Mouse (Mus musculus): ENCODE data around the gene Neu3.

Gene Neu3

DNA sequence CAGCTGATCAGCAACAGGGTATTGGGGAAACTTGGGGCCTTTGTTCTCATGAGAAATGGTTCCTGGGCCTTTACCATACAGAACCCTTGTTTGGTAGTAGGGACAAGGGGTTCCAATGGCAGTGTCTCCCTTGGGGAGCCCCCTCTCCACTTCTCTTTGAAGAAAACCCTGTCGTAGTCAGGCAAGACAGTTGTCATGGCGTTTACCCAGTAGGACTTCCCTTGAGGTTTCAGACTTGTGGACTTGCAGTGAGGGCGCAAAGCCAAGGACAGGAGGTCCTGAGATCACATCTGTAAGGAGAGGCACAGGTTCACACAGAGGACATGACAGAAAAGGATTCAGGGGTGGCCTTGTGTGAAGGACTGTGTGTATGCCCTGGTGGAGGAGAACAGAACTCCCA lies 31.7 kb downstream of the Neu3 start:
- peak in 1 of 2 experiments; percentile 31 for DNase-seq (ENCODE audit: inconsistent age in 2 of 2, low spot score in 1 of 2)

DNA sequence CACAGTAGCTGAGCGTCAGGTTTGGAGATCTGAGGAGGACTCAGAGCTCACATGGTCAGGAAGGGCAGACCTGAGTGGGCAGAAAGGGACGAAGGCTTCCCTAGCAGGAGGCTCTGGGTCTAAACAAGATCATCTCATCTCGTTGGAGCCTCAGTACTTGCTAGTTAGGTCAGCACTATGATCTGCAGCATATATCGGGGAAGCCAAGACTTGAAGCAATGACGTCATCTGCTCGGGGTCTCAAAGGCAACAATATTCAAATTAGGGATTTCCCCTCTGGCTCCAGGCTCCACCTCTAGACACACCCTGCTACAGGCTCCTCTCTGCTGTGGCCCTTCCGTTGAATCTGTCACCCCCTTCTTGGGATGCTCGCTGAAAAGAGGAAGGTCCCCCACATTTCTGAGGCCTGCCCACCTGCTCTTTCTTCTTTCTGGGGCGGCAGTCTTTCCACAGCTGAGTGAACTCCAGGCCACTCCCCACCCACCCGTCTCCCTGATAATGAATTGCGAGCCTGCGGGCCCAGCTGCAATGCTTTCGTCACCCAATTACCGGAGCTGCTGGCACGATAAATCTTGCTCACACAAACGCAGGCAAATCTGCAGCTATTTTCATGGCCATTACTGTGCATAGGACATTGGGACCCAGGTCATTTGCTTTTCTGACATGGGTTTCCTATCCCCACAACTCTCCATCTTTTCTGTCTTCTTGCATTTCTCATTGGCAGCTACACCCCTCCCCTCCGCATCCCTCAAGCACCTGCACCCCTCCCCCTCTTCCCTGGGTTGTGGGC lies 32.8 kb downstream of the Neu3 start:
- DNase-seq (ENCODE audit: inconsistent age in 2 of 2, low spot score in 1 of 2), result peak in 1 of 2 experiments; percentile 43

DNA sequence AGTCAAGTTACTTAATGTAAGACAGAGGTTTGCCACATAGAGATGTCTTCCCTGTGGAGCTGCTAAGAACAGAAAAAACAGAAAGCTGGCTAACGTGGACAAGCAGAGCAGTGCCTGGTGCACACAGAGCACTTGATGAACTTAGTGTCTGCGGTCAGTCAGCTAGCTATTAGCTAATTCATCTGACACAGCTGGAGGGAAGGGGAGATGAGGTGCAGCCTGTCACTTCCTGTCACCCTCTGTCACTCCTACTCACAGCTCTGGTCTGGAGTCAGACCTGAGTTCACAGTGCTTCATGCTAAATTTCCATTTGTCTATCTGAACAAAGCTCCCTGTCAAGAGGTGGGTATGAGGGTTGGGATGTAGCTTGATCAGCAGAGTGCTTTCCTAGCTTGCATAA lies 34.1 kb downstream of the Neu3 start:
- DNase-seq (ENCODE audit: inconsistent age in 2 of 2, low spot score in 1 of 2), result no peak

GRCm38 (mm10) chr7:99790816-99791215 lies 37.4 kb downstream of the Neu3 start:
- peak; percentile 26 to 33 for DNase-seq (ENCODE audit: inconsistent age in 2 of 2, low spot score in 1 of 2)

- DNase-seq (ENCODE audit: inconsistent age in 2 of 2, low spot score in 1 of 2), result no peak
Measured at GRCm38 (mm10) chr7:99788563-99788962, 39.7 kb downstream of the Neu3 start.

DNA sequence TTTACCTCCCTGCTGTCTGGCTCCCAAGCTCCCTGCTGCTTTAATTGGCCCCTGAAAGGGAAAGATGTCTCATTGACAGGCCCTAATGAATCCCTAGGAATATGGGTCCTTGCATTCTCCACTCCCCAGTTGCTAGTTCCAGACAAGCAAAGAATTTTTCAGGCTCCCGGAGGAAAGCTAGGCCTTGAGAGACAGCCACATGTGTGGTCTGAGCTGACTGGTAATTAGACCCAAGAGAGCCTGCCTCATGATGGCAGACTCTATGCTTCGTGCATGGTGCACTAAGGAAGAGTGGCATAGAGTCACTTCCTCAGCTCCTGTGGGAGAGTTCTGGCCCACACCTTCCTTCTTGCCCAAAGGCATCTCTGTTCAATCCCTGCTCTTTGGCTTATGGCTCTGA lies 40.3 kb downstream of the Neu3 start:
- no peak for DNase-seq (ENCODE audit: inconsistent age in 2 of 2, low spot score in 1 of 2)

DNA sequence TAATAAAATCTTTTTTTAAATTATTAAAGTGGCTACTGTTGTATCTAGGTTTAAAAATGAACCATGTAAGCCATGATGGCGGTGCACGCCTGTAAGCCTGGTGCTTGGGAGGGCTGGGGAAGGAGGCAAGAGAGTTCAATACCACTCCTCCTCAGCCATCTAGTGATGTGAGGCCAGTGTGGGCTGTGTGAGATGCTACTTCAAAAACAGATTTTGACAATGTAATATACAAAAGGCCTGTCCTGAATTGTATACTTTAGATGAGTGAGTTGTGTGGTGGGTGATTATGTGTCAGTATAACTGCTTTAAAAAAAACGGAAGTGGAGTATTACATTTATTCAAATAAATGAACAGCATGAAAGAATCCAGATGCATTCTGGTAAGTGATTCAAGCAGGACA lies 41.4 kb downstream of the Neu3 start:
- no peak for DNase-seq (ENCODE audit: inconsistent age in 2 of 2, low spot score in 1 of 2)

- no peak for DNase-seq (ENCODE audit: inconsistent age in 2 of 2, low spot score in 1 of 2)
Measured at GRCm38 (mm10) chr7:99785553-99785952, 42.7 kb downstream of the Neu3 start.

DNA sequence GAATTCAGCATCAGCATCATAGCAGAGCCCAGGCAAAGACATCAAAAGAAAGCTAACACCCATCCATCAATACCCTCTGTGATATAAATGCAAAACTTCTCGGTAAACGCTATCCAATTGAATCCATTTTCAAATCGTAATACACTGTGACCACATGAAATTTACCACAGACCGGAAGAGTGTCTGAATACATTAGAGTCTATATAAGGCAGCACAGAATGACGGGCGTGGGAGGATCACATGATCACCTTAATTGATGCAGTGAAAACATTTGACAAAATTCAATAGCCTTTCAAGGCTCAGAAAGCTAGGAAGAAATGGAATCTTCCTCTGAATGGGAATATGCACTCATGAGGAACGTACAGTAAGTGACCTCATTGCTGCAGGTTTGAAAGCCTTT lies 44.8 kb downstream of the Neu3 start:
- no peak for DNase-seq (ENCODE audit: inconsistent age in 2 of 2, low spot score in 1 of 2)

DNA sequence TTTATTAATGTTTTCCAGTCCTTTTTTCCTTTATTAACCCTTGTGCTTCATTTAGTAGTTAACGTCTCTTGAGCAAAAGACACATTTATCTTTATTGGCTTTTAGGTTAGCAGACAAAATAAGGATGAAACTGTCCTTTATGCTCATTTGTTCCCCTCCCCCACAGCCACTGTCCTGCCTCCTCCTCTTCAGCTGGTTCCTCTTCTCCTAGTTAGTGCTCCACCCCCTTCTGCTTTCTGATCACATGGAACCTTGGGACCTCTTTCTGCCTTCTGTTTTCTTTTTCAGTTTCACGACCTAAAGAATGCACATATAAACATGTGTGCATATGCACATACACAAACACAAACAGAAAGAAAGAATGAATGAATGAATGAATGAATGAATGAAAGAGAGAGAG lies 46.3 kb downstream of the Neu3 start:
- DNase-seq (ENCODE audit: inconsistent age in 2 of 2, low spot score in 1 of 2), result no peak

DNA sequence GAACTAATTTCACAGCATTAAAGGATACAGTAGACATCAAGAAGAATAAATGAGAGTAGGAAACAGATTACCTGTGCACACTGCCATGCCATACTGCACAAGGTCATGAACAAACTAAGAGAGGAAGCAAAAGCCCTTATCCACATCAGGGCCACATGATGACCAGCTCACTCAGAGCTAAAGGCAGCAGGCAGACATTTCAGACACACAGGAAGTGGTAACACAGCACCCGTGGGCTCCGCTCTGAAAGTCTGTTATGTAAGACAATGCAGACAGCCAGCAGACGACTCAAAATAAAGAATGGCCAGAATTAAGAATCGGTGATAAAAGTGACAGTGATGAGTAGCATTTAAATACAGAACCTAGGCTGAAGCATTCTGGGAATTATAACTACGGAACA lies 46.8 kb downstream of the Neu3 start:
- DNase-seq (ENCODE audit: inconsistent age in 2 of 2, low spot score in 1 of 2), result no peak

DNA sequence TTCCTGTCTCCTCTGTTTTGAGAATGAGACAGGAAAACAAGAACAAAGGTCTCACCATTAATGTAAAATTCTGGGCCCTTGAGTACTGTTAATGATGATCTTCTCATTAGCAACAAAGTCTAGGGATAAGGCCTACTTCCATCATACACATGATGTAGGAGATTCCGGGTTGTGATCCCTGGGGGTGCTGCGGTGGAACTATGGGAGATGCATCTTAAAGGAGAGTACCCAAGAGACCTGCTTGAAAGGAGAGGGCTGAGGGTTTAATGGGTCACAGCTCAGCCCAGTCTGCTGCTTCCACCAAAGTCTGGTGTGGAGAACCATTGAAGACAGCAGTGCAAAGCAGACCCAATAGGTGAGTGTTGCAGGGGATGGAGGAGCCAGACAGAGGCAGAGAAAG lies 65.0 kb downstream of the Neu3 start, which contains the start of gene Olfr521:
TSS of gene Olfr521 (plus strand) at position 301 of the 400 bp plus-strand sequence.
- no peak for DNase-seq (ENCODE audit: inconsistent age in 2 of 2, low spot score in 1 of 2)
